Mouse (Mus musculus) olfactory bulb, adult 2 months (tissue): ENCODE measurements around the gene Ccp110.

Experiments used
- CTCF ChIP-seq: fragments of 200-500 bp; IDR thresholded peaks from 2 replicates; pipeline ENCODE4 v1.5.1; 2012; ENCODE audit warnings: low read depth, mild to moderate bottlenecking, low read length, moderate library complexity; ENCODE audit not compliant: insufficient read depth
- POLR2A ChIP-seq: fragments of 200-500 bp; IDR thresholded peaks from 2 replicates; pipeline ENCODE4 v1.6.1; 2012; ENCODE audit warnings: mild to moderate bottlenecking, low read depth, low read length, moderate library complexity; ENCODE audit not compliant: insufficient read depth

DNA sequence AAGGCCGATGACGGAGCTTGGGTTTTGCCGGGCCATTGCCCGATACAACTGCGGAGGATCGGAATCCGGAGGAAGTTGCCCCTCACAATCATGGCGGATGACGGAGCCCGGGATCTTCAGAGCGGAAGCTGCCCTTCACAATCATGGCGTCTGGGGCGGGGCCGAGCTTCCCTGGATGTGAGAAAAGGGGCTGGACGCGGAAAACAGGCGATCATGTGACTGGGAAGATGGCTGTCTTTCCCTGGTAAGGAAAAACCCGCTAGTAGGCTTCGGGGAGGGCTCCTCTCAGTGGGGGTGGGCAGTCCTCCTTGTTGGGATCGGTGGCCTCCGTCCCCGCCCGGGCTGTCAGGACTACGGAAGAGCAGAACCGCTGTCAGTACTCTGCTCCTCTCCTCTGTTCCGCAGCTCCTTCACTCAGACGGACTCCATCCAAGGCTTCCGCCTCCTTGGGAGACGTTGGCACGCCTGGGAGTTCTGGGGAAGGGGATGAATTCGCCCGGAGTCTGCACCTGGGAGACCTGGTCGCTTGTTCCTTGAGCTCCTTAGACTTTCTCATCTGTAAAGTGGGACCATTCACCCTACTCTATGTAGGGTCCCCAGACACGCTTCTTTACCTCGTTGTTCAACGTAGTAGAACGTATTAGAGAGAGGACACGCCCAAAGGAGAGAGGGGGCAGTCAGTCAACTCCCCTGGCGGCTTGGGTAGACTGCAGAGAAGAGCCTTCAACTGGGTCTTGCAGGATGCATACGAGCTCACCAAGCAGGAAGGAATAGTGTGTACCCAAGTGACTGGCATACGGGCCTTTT lies 28.4 kb downstream of the Ccp110 start:
- TF ChIP-seq POLR2A, result peak; percentile 61
- TF ChIP-seq CTCF, result no peak
